Mouse (Mus musculus): ENCODE measurements around the gene Pced1b.
"Not testable (repeated sequence)": the region's sequence is repeated elsewhere in the genome, so short reads cannot be mapped to it uniquely, and the experiment has no call there.

Pced1b gene

DNA sequence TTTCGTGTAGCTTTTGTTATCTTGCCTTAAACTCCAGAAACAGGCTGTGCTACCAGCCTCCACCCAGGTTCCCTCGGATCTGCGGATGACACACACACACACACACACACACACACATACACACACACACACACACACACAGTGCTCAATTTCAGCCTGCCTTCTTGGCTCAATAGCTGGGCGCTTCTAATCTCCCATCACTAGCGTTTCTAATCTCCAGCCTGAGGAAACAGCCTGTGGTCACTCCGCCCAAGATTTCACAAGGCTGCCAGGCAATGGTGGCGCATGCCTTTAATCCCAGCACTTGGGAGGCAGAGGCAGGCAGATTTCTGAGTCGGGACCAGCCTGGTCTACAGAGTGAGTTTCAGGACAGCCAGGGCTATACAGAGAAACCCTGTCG, 98.2 kb downstream of the Pced1b start:
- DNase-seq: no peak

DNA sequence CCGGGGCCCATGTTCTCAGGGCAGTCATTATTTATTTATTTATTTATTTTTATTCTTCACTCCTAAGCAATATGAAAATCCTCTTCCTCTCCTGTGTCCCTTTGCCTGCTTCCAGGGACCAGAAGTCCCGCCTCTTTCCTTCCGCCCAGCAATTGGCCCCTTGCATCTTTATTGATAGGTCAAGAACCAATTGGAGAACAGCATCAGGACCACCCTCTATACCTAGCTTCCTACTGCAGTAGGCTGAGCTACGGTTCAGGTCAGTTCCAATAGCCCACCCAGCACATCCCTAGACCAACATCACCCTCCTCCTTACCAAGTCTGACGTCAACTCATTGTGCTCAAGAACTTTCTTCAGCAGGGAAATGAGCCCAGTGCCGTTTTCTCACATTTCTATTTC, 99.0 kb downstream of the Pced1b start:
- DNase-seq: no peak

DNA sequence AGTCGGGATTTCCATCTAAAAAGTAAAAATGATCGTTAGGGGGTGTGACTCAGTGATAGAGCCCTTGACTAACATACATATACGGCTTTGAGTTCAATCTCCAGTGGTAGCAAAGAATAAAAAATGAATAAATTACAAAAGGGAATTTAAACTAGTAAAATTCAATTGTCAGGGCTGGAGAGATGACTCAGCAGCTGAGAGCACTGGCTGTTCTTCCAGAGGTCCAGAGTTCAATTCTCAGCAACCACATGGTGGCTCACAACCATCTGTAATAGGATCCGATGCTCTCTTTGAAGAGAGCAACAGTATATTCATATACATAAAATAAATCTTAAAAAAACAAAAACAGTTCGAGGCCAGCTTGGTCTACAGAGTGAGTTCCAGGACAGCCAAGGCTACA, 99.5 kb downstream of the Pced1b start:
- DNase-seq: no peak

DNA sequence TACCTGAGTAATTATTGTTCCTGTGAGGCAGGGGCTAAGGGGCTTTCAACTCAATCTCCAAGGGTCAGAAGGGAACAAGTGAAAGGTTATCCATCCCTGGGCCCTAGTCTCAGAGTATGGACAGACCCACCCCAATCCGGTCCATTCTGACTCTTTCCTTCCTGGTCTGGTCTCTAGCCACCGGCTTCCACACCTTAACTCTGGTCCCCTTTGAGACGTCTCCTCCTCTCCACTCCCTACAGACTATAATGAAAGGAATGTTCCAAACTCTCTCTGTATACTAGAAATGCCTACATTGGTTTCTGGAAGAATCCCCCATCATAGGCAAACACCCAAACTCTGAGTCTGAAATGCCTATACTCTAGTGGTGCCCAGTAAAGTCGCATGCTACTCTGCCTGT, 100.0 kb downstream of the Pced1b start:
- DNase-seq: no peak

DNA sequence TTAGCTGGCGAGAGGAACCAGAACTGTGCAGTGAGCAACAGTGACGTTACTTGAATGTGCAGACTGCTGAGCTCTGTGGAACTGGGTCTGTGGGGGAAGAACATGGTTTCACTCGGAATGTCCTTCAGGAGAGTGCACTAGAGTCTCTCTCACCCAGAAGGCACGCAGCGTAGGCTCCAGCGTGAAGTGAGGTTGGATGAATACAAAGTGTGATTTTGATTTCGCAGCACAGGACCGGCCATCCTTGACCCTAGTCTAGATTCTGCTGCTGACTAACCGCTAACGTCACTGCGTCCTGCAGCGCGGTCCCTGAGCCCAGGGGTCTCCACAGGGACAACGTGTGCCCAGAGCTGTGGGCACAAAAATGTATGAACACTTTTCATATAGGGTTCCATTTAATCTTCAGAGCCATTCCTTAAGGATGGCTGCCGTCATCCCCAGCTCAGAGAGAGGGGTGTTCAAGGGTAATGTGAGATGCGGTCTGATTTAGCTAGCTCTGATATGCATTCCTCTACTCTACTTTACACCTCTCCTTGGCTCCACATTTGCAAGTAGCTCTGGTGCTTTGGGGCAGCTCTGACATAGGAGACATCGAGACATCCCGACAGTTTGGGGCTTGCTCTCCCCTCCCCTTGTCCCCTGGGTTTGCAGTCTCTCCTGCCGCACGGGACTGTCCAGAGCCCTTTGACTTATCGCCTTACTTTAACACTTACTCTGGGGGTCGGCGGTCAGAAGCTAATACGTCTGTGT, 101.8 kb downstream of the Pced1b start:
- no peak for DNase-seq

- no peak for DNase-seq
Measured at GRCm38 (mm10) chr15:97350528-97350927, 103.6 kb downstream of the Pced1b start.

GRCm38 (mm10) chr15:97351016-97351415, 104.1 kb downstream of the Pced1b start:
- DNase-seq: peak; percentile 20

DNA sequence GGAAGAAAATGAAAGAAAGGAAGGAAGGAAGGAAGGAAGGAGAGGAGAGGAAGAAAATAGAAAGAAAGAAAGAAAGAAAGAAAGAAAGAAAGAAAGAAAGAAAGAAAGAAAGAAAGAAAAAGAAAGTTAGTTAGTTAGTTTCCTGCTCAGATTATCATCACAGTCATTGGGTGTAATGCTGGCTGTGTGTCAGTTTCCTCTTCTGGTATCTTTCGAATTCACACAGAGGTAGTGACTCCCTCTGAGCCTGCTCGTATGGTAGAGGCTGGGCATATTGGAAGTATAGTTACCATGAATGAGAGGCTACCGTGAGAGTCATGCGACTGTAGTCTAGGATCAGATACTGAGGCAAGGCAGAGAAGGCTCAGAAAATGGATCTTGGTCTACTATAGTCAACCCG, 104.8 kb downstream of the Pced1b start:
- DNase-seq: no peak

DNA sequence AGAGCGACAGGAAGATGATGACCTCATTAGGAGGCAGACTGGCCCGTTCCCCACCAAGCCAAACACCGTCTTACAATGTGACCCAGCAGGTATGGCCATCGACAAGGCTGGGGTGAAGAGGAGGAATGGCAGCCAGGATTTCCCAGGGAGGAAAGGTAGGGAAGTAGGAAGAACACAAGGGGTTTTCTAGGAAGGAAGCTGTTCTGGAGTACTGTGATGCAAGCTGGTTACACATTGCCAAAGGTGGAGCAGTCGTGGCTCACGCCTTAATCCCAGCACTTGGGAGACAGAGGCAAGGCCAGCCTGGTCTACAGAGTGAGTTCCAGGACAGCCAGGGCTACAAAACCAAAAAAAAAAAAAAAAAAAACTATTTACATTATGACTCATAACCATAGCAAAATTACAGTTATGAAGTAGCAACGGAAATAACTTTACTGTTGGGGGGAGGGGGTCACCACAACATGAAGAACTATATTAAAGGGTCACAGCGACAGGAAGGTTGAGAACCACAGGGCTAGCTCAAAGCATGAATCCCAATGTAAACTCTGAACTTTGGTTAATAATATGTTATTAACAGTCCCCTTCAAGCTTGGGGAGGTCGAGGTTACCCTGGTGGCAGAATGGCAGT, 108.9 kb downstream of the Pced1b start:
- no peak for DNase-seq

DNA sequence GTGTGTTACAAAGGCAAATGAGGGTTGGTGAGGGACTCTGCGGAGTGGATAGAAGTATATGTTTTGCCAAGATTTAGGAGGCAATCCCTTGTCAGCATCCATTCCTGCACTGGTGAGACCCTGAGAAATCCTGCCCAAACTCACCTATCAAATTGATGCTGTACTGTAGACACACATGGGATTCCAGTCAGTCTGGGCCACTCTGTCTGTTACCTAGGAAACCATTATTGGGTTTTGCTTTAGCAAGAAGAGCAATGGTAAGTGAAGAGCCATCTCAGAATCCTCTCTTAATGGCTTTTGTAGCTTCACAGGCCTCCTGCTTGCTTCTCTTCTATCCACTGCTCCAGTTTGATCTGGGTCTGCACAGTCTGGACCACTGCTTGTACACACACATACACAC, 110.1 kb downstream of the Pced1b start:
- DNase-seq: no peak

- no peak for DNase-seq
Measured at GRCm38 (mm10) chr15:97360842-97361770, 114.2 kb downstream of the Pced1b start.

- DNase-seq: no peak
Measured at GRCm38 (mm10) chr15:97361771-97362171, 114.9 kb downstream of the Pced1b start.

DNA sequence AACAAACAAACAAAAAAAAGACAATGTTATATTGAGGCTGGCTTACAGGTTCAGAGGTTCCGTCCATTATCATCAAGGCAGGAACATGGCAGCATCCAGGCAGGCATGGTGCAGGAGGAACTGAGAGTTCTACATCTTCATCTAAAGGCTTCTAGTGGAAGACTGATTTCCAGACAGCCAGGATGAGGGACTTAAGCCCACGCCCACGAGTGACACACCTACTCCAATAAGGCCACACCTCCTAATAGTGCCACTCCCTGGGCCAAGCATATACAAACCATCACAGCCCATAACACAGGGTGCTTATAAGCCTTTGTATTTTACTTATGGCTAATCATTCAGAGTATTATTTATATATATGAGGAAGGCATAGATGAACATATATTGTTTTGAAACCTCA, 117.4 kb downstream of the Pced1b start:
- not testable (repeated sequence) for DNase-seq

DNA sequence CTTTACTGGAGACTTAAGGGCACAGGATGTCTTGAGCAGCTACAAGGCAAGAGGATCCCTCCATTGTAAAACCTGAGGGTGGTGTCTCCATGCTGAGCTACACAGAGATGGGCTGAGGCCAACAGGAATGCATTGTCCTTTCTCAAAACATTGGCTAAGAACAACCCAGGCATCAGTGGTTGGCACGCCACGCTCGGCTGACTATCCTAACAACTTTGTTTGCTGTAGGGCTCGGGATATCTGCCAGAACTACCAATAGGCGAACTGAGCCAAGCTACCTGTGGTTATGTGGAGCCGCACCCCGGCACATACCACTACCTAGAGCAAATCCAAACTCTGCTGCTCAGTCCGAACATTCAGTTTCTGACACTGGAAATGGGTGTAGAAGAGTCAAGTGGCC, 118.1 kb downstream of the Pced1b start:
- DNase-seq: no peak

DNA sequence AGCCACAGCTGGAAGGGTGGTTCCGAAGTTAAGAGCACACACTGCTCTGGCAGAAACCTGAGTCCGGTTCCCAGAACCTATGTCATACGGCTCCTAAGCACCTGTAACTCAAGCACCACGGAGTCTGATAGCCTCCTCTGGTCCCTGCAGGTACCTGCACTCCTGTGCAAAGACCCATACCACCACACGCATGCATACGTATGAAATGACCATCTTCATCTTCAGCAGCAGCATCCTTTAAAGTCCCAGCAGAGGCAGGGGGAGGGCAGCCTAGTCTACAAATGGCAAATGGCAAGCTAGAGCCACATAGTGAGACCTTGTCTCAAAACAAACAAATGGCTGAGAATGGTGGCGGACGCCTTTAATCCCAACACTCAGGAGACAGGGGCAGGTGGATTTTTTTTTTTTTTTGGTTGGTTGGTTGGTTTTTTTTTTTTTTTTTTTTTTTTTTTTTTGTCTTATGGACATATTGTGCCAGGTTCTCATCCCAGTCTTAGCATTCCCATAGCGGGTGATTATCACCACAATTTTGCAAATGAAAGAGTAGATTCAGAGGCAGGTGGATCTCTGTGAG, 121.2 kb downstream of the Pced1b start:
- no peak for DNase-seq

DNA sequence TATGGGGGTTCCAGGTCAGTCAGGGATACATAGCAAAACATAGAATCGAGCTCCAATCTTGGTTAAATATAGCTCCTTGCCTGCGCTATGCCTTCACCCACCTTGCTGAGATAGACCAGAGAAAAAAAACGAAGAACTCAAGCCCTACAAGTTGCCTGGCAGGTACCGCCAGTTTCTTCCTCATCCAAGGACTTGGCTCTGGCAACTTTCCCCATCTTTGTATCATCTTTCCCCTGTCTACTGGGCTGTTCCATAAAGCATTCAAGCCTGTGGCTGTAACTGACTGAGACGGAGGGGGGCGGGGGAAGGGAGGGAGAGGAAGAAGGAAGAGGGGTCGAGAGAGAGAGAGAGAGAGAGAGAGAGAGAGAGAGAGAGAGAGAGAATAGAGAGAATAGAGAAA, 121.7 kb downstream of the Pced1b start:
- DNase-seq: no peak

DNA sequence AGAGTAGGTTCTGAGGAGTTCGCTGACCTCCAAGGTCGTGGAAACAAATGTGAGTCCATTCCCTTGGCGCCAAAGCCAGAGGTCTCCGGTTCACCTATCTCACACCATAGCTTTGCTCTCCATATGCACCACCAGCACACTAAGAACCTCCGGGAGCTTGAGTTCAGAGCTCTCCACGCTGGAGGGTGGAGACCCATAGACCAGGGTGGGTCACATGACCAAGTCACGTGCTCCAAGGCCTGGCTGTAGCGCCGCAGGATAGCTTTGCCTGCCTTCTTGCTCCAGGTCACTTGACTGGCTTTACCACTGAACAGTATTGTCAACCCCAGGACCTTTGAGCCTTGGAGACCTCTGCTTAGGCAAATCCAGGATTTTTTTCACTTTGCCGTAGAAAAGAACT, 122.2 kb downstream of the Pced1b start:
- no peak for DNase-seq

- no peak for DNase-seq
Measured at GRCm38 (mm10) chr15:97370880-97371279, 124.0 kb downstream of the Pced1b start.

DNA sequence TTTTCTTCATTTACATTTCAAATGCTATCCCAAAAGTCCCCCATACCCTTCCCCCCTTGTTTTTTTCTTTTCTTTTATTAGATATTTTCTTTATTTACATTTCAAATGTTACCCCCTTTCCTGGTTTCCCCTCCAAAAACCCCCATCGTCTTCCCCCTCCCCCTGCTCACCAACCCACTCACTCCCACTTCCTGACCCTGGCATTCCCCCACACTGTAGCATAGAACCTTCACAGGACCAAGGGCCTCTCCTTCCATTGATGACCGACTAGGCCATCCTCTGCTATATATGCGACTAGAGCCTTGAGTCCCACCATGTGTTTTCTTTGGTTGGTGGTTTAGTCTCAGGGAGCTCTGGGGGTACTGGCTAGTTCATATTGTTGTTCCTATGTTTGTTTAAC, 125.1 kb downstream of the Pced1b start:
- DNase-seq: not testable (repeated sequence)

DNA sequence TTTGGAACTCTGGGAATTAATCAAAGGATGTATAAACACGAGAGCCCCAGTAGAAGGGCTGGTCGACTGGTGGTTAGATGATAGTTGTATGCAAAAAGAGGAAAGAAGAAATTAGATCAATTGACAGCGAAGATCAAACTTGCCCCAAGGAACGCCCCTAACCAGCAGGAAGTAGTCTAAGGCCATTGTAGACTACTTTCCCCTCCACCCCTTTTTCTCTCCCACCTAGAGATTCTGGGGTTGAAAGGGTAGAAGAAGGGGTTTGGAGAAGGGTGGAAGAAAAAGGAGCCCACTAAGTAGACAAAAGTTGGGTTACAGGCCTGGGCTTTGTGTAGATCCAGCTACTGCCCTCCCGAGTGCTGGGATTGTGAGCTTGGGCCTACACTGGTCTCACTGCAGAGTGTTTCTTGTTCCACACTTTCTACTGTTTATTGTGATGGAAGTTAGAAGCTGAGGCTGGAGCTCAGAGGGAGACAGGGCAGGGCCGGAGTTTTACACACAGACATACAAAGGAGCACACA, 125.8 kb downstream of the Pced1b start:
- no peak for DNase-seq

GRCm38 (mm10) chr15:97373203-97374084, 126.5 kb downstream of the Pced1b start:
- DNase-seq: no peak
